Mouse (Mus musculus) stomach, embryonic 16.5 days (tissue): ENCODE measurements at regions not wholly inside any gene's neighbourhood (a gene's known extent, or its start where the extent isn't known, plus 50 kb on each side); places are given as distances from the start of the nearest gene placed in this dataset.

ENCODE experiments used
- ATAC-seq: fragments of 200-750 bp; cut with Nextera tagmentation; 2 replicates; pipeline ENCODE4 v1.8.0; 2017; ENCODE audit warnings: moderate number of reproducible peaks, moderate TSS enrichment; ENCODE audit not compliant: insufficient read depth, low FRiP score
- H3K27ac ChIP-seq: fragments of 300-500 bp; sonication (generic); 2 replicates; pipeline ENCODE4 v1.5.1; 2014; ENCODE audit warnings: low read length
- H3K27me3 ChIP-seq: fragments of 300-500 bp; sonication (generic); 2 replicates; pipeline ENCODE4 v1.6.1; 2014; ENCODE audit warnings: low read length, control low read depth, mixed read lengths; ENCODE audit not compliant: control insufficient read depth, insufficient read depth
- H3K36me3 ChIP-seq: fragments of 300-500 bp; sonication (generic); 2 replicates; pipeline ENCODE4 v1.6.1; 2014; ENCODE audit warnings: low read length; ENCODE audit not compliant: control insufficient read depth, insufficient read depth
- H3K4me1 ChIP-seq: fragments of 300-500 bp; sonication (generic); 2 replicates; pipeline ENCODE4 v1.6.1; 2014; ENCODE audit warnings: low read length, control low read depth, mixed read lengths; ENCODE audit not compliant: control insufficient read depth, insufficient read depth
- H3K4me2 ChIP-seq: fragments of 300-500 bp; sonication (generic); 2 replicates; pipeline ENCODE4 v1.6.1; 2014; ENCODE audit warnings: low read depth, low read length, mixed read lengths
- H3K4me3 ChIP-seq: fragments of 300-500 bp; sonication (generic); replicated peaks from 2 replicates; pipeline ENCODE4 v1.5.1; 2014; ENCODE audit warnings: mild to moderate bottlenecking, low read length
- H3K9ac ChIP-seq: fragments of 300-500 bp; sonication (generic); 2 replicates; pipeline ENCODE4 v1.6.1; 2014; ENCODE audit warnings: low read length
- H3K9me3 ChIP-seq: fragments of 300-500 bp; sonication (generic); replicated peaks from 2 replicates; pipeline ENCODE4 v1.6.1; 2016; ENCODE audit warnings: low read length, control low read depth; ENCODE audit not compliant: control insufficient read depth
- WGBS: fragments of 180-500 bp; shearing (Covaris S2); extraction: QIAGEN DNeasy Blood & Tissue Kit; methylation state at CpG from one replicate; pipeline ENCODE4 v1.1.7; 2014; 5-methylcytosine and 5-hydroxymethylcytosine counted together

DNA sequence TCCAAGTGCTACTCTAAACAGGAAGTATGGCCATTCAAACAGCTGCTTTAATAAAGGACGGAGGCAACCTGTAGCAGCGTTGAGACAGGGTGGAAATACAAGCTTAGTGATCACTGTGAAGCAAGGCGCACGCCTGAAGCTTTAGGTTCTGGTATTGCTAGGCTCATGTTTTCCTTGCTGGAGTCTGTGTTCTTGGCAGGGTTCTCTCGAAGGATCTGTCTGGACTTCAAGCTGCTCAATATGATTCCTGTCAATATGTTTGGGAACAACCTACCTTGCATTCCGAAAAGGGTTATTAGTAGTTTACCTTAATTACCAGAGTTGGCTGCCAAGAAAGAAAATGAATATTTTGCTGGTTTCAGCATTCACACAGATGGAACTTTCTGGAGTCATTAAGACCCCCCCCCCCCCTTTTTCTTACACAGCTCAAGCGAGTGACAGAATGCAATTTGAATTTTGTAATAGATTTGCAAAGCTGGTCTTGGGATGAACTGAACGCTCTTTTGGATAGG is 145.1 kb upstream of the Tmpo start:
- H3K4me1 ChIP-seq, result no peaks in the 10 kb centered on the region
- H3K36me3 ChIP-seq, result no peaks in the 10 kb centered on the region
- H3K4me3 ChIP-seq, result no peak overlapping the region
- WGBS, result 73% methylated on average over 8 of the region's 8 CpGs
- H3K9ac ChIP-seq, result no peak overlapping the region
- H3K4me2 ChIP-seq, result no peak overlapping the region
- no peaks in the 10 kb centered on the region for H3K9me3 ChIP-seq
- ATAC-seq, result no peak
- no peaks in the 10 kb centered on the region for H3K27me3 ChIP-seq
- no peak overlapping the region for H3K27ac ChIP-seq

GRCm38 (mm10) chr10:91321226-91321625 is 140.1 kb upstream of the Tmpo start:
- no peak for ATAC-seq
- Histone ChIP-seq H3K9ac (no peak overlapping the region), H3K4me2 (no peak overlapping the region), H3K27me3 (no peaks in the 10 kb centered on the region), H3K27ac (no peak overlapping the region), H3K9me3 (no peaks in the 10 kb centered on the region), H3K36me3 (no peaks in the 10 kb centered on the region), H3K4me3 (no peak overlapping the region), H3K4me1 (no peaks in the 10 kb centered on the region)
- 76% methylated on average over 4 of the region's 4 CpGs for WGBS

DNA sequence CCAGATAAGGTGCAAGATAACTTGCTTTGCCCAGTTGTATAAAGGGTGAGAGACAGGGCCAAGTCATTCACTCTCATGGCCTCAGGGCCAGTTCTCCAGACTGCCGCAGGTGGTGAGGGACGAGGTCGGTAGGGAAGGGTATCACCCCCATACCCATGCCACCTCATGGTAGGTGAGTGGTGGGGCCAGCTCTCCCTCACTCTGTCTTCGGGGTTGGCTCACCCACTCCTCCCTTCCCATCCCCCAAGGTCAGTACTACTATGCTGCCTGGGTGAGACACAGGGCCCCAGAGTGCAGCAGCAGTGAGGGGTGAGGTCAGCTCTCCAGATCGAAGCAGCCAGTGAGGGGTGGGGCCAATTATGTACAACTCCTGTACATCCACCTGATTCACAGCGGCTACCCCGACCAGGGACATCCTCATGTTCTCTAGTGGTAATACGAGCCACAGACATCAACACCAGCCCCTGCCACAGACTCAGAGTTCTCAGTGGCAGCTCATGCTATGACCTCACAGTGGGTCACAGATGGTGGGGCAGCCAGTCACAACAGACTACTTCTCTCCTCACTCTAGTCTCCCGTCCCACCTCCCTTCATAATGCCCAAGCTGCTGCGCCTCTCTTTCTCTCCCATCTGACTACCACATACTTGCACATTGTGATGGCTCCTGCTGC is 138.5 kb upstream of the Tmpo start:
- Histone ChIP-seq H3K4me3 (no peak overlapping the region), H3K4me2 (no peak overlapping the region), H3K27ac (no peak overlapping the region), H3K36me3 (no peaks in the 10 kb centered on the region), H3K27me3 (no peaks in the 10 kb centered on the region), H3K4me1 (no peaks in the 10 kb centered on the region), H3K9ac (no peak overlapping the region), H3K9me3 (no peaks in the 10 kb centered on the region)
- 80% methylated on average over 10 of the region's 10 CpGs for WGBS
- ATAC-seq, result no peak

- Histone ChIP-seq H3K27me3 (no peaks in the 10 kb centered on the region), H3K4me3 (no peak overlapping the region), H3K4me1 (no peaks in the 10 kb centered on the region; the same call in 1 of the 2 replicates), H3K4me2 (no peak overlapping the region), H3K36me3 (no peaks in the 10 kb centered on the region), H3K9ac (no peak overlapping the region), H3K9me3 (no peaks in the 10 kb centered on the region), H3K27ac (no peak overlapping the region)
- ATAC-seq, result no peak
- 79% methylated on average over 1 of the region's 1 CpGs for WGBS
Measured at GRCm38 (mm10) chr10:91314441-91314840, 133.3 kb upstream of the Tmpo start.

- Histone ChIP-seq H3K36me3 (no peaks in the 10 kb centered on the region), H3K9ac (no peak overlapping the region), H3K27me3 (no peaks in the 10 kb centered on the region), H3K9me3 (no peaks in the 10 kb centered on the region), H3K4me2 (no peak overlapping the region), H3K4me1 (no peaks in the 10 kb centered on the region; the same call in 1 of the 2 replicates), H3K27ac (no peak overlapping the region), H3K4me3 (no peak overlapping the region)
- WGBS, result 31% methylated on average over 3 of the region's 3 CpGs
- ATAC-seq, result no peak
Measured at GRCm38 (mm10) chr10:91313316-91313715, 132.2 kb upstream of the Tmpo start.

DNA sequence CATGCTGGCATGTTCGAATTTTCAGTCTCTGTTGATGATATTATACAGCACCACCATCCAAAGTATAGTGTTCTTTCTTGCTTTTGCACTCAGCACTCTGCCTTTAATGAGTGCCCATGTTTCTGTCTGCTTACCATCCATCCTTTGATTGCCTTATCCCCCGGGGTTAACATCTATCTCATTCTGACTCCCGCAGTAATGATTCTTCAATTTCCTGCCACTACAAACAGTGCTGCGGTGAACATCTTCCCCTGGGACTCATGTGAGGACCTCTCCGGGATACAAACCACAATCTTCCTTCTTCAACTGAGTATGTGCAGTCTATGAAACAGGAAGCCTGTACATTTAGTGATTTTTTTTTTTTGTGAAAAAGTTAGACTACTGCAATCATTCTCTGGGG is 131.8 kb upstream of the Tmpo start:
- no peak for ATAC-seq
- H3K36me3 ChIP-seq, result no peaks in the 10 kb centered on the region
- no peaks in the 10 kb centered on the region for H3K27me3 ChIP-seq
- WGBS, result 56% methylated on average over 5 of the region's 5 CpGs
- no peak overlapping the region for H3K9ac ChIP-seq
- H3K4me3 ChIP-seq, result no peak overlapping the region
- no peaks in the 10 kb centered on the region for H3K9me3 ChIP-seq
- H3K27ac ChIP-seq, result no peak overlapping the region
- no peak overlapping the region for H3K4me2 ChIP-seq
- H3K4me1 ChIP-seq, result no peaks in the 10 kb centered on the region; the same call in 1 of the 2 replicates

DNA sequence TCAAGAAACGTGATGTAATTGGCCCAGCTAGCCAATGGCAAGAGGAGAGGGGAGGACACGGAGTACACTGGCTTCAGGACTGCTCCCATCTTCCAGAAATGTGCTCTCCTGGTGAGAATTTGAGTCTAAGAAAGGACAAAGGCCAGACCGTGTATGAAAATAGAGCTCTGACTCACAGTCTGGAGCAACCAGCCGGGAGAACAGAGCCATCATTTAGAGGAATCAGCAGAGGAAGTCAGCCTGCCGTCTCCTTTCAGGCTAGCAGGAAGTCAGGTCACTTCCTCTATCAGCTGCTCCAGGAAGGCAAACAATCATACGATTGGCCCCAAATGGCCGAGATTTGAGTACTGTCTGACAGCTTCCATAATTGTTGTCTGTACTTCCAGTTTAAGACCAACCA is 119.0 kb upstream of the Tmpo start:
- no peak overlapping the region for H3K27ac ChIP-seq
- H3K27me3 ChIP-seq, result no peaks in the 10 kb centered on the region
- no peaks in the 10 kb centered on the region for H3K4me1 ChIP-seq
- ATAC-seq, result no peak
- H3K9me3 ChIP-seq, result no peaks in the 10 kb centered on the region
- H3K36me3 ChIP-seq, result no peaks in the 10 kb centered on the region
- no peak overlapping the region for H3K4me3 ChIP-seq
- 49% methylated on average over 7 of the region's 7 CpGs for WGBS
- no peak overlapping the region for H3K4me2 ChIP-seq
- no peak overlapping the region for H3K9ac ChIP-seq

DNA sequence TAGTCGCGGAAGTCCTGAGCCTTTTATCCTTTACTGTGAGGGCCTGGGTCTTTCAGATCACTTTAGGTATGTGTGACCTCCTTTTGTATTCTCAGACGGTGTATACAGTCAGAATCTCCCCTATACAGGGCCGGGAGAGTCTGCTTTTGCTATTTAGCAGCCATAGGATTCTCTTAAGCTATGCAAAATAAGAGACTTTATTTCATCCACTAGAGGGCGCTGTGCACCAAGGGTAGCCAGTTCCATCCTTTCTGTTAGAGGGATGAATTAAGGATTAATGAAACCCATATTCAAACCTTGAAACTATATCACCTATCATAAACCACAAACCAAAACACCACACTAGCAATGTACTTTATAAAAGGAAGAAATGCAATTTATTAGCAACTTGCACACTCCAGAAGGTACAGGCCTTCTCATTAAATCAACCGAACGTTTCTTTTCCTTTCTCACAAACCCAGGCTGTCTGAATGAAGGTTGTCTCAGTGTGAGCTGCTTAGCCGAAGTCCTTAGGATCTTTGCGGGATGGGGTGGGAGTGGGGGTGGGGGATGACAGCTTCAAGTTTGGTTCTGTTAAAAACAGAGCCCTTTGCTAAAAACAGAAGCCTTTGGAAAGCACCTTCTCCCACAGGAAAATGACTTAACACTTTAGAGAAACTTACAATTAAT is 116.8 kb upstream of the Tmpo start:
- Histone ChIP-seq H3K27ac (no peak overlapping the region), H3K4me1 (no peaks in the 10 kb centered on the region), H3K9me3 (no peaks in the 10 kb centered on the region), H3K27me3 (no peaks in the 10 kb centered on the region), H3K36me3 (no peaks in the 10 kb centered on the region), H3K4me3 (no peak overlapping the region), H3K4me2 (no peak overlapping the region), H3K9ac (no peak overlapping the region)
- 38% methylated on average over 9 of the region's 9 CpGs for WGBS
- no peak for ATAC-seq

DNA sequence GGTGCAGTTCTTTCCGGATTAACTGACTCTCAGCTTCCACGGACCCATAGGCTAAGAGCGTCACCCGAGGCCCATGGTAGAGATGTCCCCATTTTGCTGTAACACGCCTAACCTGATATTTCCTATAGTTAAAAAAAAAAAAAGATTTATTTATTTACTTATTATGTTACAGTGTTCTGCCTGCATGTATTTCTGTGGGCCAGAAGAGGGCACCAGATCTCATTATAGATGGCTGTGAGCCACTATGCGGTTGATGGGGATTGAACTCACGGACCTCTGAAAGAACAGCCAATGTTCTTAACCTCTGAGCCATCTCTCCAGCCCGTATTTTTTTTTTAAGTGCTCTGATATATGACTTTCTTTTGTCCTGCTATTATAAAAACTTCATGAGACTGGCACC is 114.2 kb upstream of the Tmpo start:
- Histone ChIP-seq H3K36me3 (no peaks in the 10 kb centered on the region), H3K4me1 (no peaks in the 10 kb centered on the region)
- no peak for ATAC-seq

More for the DNA sequence above, 114.2 kb upstream of the Tmpo start:
- Histone ChIP-seq H3K27ac (no peak overlapping the region), H3K27me3 (no peaks in the 10 kb centered on the region), H3K4me3 (no peak overlapping the region), H3K4me2 (no peak overlapping the region), H3K9me3 (no peaks in the 10 kb centered on the region), H3K9ac (no peak overlapping the region)
- 83% methylated on average over 8 of the region's 8 CpGs for WGBS
